Mouse (Mus musculus) liver, embryonic 16.5 days (tissue): ENCODE measurements around the gene Rxra. TPM values are rescaled to one million over a fixed set of nuclear protein-coding genes. Genes with fewer than 3 reads are reported as not detected.

ENCODE experiments used
- ATAC-seq: fragments of 200-750 bp; cut with Nextera tagmentation; 2 replicates; pipeline ENCODE4 v1.8.0; 2017; ENCODE audit warnings: low read depth, mild to moderate bottlenecking, moderate number of reproducible peaks, moderate library complexity
- H3K27ac ChIP-seq: fragments of 300-500 bp; sonication (generic); 2 replicates; pipeline ENCODE4 v1.5.1; 2014; ENCODE audit warnings: mild to moderate bottlenecking, low read length
- H3K27me3 ChIP-seq: fragments of 300-500 bp; sonication (generic); 2 replicates; pipeline ENCODE4 v1.6.1; 2014; ENCODE audit warnings: low read depth, low read length, mixed read lengths; ENCODE audit not compliant: control insufficient read depth, insufficient read depth
- H3K36me3 ChIP-seq: fragments of 300-500 bp; sonication (generic); 2 replicates; pipeline ENCODE4 v1.6.1; 2014; ENCODE audit warnings: mild to moderate bottlenecking; ENCODE audit not compliant: control insufficient read depth, insufficient read depth
- H3K4me1 ChIP-seq: fragments of 300-500 bp; sonication (generic); 2 replicates; pipeline ENCODE4 v1.6.1; 2014; ENCODE audit warnings: low read depth, low read length, mixed read lengths; ENCODE audit not compliant: control insufficient read depth
- H3K4me2 ChIP-seq: fragments of 300-500 bp; sonication (generic); 2 replicates; pipeline ENCODE4 v1.6.1; 2014; ENCODE audit warnings: low read depth, low read length, mixed read lengths
- H3K4me3 ChIP-seq: fragments of 300-500 bp; sonication (generic); 2 replicates; pipeline ENCODE4 v1.5.1; 2014; ENCODE audit warnings: low read depth, mild to moderate bottlenecking, low read length
- H3K9ac ChIP-seq: fragments of 300-500 bp; sonication (generic); 2 replicates; pipeline ENCODE4 v1.6.1; 2014; ENCODE audit warnings: low read depth, low read length
- H3K9me3 ChIP-seq: fragments of 300-500 bp; sonication (generic); replicated peaks from 2 replicates; pipeline ENCODE4 v1.6.1; 2016; ENCODE audit warnings: low read length; ENCODE audit not compliant: control insufficient read depth
- WGBS: fragments of 180-500 bp; shearing (Covaris S2); extraction: QIAGEN DNeasy Blood & Tissue Kit; methylation state at CpG from one replicate; pipeline ENCODE4 v1.1.7; 2014; ENCODE audit not compliant: insufficient replicate concordance; 5-methylcytosine and 5-hydroxymethylcytosine counted together
- polyA plus RNA-seq: library from polyadenylated mRNA; unstranded; fragments of >200 nt; fragmentation: Nextera tagmentation; extraction: Ambion mirVana; gene quantifications from 2 replicates; pipeline ENCODE4 v1.2.1, GENCODE M21; 2015

Gene Rxra
- polyA plus RNA-seq, 1 experiment from 2014 or later: 5.5 TPM

- Histone ChIP-seq H3K36me3 (no peaks in the 10 kb centered on the region), H3K9me3 (no peaks in the 10 kb centered on the region), H3K27me3 (no peaks in the 10 kb centered on the region), H3K27ac (no peak overlapping the region), H3K9ac (no peak overlapping the region), H3K4me3 (no peak overlapping the region), H3K4me2 (no peak overlapping the region), H3K4me1 (no peaks in the 10 kb centered on the region)
- ATAC-seq: no peak
- 59% methylated on average over 7 of the region's 7 CpGs for WGBS
These were observed 130.5 kb downstream of the Rxra start for GRCm38 (mm10) chr2:27806691-27807090.

GRCm38 (mm10) chr2:27807684-27808083 lies 131.4 kb downstream of the Rxra start:
- H3K27me3 ChIP-seq: no peaks in the 10 kb centered on the region
- ATAC-seq: no peak
- 69% methylated on average over 3 of the region's 3 CpGs for WGBS
- H3K4me1 ChIP-seq: no peaks in the 10 kb centered on the region
- H3K36me3 ChIP-seq: no peaks in the 10 kb centered on the region
- H3K27ac ChIP-seq: no peak overlapping the region
- no peak overlapping the region for H3K9ac ChIP-seq
- H3K9me3 ChIP-seq: no peaks in the 10 kb centered on the region
- no peak overlapping the region for H3K4me3 ChIP-seq
- no peak overlapping the region for H3K4me2 ChIP-seq

GRCm38 (mm10) chr2:27809897-27810296 lies 133.7 kb downstream of the Rxra start:
- no peak overlapping the region for H3K9ac ChIP-seq
- ATAC-seq: no peak
- no peaks in the 10 kb centered on the region for H3K4me1 ChIP-seq
- no peak overlapping the region for H3K27ac ChIP-seq
- H3K36me3 ChIP-seq: no peaks in the 10 kb centered on the region
- 70% methylated on average over 4 of the region's 4 CpGs for WGBS
- H3K4me2 ChIP-seq: no peak overlapping the region
- H3K9me3 ChIP-seq: no peaks in the 10 kb centered on the region
- no peak overlapping the region for H3K4me3 ChIP-seq
- no peaks in the 10 kb centered on the region for H3K27me3 ChIP-seq

Other genes with a start within 250 kb of the Rxra start
- gene Vav2, start 249.4 kb upstream of the Rxra start, polyA plus RNA-seq: 4.9 and 5.9 TPM in 2 replicates
- gene Brd3os, start 234.1 kb upstream of the Rxra start, polyA plus RNA-seq: 0.32 and 0.67 TPM in 2 replicates
- gene Brd3, start 168.8 kb upstream of the Rxra start, polyA plus RNA-seq: 21.5 and 24.3 TPM in 2 replicates
- 22.2 and 22.4 TPM in 2 replicates for gene Wdr5, start 161.3 kb upstream of the Rxra start, polyA plus RNA-seq
- 11.1 and 12.5 TPM in 2 replicates for gene Col5a1, start 210.0 kb downstream of the Rxra start, polyA plus RNA-seq